Mouse (Mus musculus): ENCODE measurements around the gene Cwc22. TPM values are rescaled to one million over a fixed set of nuclear protein-coding genes. Genes with fewer than 3 reads are reported as not detected.
A peak's percentile ranks its signal among the peaks of the same experiment; 100 is the strongest.

Cwc22 gene
- 23.7 and 36.6 TPM in 2 replicates for polyA plus RNA-seq (2014; fragmentation: Nextera tagmentation; extraction: Ambion mirVana)

DNA sequence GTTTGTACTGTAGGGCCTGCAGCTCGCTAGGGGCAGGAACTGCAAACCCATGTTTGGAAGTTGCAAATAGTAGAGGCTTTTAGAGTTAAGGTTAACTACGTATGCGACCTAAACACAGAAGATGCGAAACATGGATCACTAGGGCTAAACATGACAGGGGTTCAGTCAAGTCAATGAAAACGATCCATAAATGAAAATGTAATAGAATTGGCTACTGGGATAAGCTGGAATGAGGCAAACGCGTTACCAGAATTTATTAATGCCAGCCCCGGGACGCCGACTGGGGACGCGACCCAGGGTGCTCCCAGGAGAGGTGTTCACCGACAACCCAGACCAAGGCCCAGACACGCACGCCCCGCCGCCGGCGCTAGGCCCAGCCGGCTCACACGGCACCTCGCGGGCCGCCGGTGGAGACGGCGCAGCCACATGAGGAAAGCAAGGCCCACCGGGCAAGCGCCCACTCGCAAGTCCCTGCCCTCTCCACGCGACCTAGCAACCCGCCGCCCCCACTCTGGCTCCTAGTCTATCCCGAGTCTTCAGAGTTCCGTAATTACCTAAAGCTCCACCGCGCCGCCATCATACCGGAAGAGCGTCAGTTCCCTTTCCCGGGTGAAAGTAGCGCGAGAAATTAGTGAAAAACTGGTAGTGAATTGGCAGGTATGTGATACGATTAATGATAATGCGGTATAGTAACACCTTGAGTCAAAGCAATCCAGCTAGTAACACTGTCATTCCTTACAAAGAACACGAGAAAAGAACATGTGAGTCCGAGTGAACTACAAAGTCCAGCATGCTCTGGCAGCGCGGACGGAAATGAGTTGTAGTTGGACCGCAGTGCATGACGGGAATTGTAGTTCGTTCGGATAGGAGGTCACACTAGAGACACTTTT, at the start of gene Cwc22:
Cwc22 (minus strand) TSS at position 780 of the 890 bp plus-strand sequence.
- H3K27ac ChIP-seq (ENCODE audit: low read depth, low read length) = peak within 1 kb of the TSS; percentile 48; the same call in 1 of the 2 replicates
- no peaks in the 10 kb centered on the region for H3K27me3 ChIP-seq (ENCODE audit: control insufficient read depth, insufficient read depth, low read length)
- no peaks in the 10 kb centered on the region; the same call in 1 of the 2 replicates for H3K36me3 ChIP-seq (ENCODE audit: control insufficient read depth, insufficient read depth, low read length)
- no peaks in the 10 kb centered on the region for H3K9me3 ChIP-seq (ENCODE audit: control insufficient read depth, low read length)
- H3K9ac ChIP-seq (ENCODE audit: low read depth, low read length) = peak within 1 kb of the TSS; percentile 87
- peak; percentile 93 for ATAC-seq (ENCODE audit: low FRiP score, low TSS enrichment)
- peaks cover 6% of the 10 kb centered on the region; the same call in 1 of the 2 replicates for H3K4me1 ChIP-seq (ENCODE audit: control insufficient read depth, insufficient read depth, low read length)
- under 1% methylated on average over 55 of the region's 55 CpGs for WGBS
- peak within 1 kb of the TSS; percentile 82 for H3K4me3 ChIP-seq (ENCODE audit: low read length)
- H3K4me2 ChIP-seq (replicated peaks; ENCODE audit: low read depth, low read length) = peak within 1 kb of the TSS; percentile 79

DNA sequence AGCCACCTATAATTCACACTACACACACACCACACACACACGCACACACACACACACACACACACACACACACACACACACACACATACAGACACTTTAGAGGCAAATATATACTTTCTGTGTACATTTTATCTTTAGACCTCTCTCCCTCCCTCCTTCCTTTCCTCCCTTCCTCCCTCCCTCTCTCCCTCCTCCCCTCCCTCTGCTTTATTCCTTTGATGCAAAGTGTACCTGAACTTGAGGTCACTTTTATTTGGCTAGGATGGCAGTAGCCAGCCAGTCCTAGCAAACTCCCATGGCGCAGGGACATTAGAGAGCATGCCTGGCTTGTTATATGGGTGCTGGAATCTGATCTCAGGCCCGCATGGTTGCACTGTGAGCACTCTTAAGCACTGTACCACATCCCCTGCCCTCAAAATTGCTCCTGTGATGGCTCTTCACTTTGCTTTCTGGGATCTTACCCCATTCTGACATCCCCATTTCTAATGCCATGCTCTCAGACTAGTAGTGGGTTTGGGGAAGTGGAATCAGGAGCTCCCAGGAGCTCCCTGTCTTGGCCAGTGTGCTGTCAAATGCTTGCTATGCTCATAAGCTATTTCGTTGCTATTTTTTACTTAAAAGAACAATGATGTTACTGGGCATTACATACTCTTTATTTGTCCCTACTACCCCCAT, 47.7 kb upstream of the Cwc22 start:
- Histone ChIP-seq H3K27ac (ENCODE audit: low read depth, low read length) (no peak overlapping the region), H3K4me3 (ENCODE audit: low read length) (no peak overlapping the region)

DNA sequence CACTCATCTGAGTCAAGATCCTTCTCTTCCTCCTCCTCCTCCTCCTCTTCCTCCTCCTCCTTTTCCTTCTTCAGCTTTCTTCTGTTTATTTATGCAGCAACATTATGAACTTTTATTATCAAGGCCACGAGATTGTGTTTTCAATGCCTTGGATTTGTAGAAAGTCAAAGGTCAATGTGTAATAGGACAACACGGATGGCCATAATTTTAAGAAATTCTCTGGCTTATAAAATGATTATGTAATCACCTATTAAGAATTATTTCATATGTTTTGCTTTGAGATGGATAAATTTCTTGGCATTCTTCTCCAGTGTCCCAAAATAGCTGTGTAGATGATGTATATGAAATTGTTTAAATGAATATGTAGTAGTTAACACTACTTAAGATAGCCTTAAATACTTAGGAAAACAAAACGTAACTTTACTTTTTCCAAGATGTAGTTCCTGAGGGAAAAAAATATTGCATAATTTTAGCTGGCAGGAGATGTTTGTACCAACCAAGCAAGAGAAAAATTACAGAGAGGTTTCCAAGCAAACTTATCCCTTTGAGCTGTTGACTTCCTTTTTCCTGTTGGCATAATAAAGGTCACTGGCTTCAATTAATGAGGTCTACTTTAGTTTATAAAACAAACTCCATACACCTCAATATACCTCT, 46.9 kb upstream of the Cwc22 start:
- H3K36me3 ChIP-seq (ENCODE audit: control insufficient read depth, insufficient read depth, low read length) = no peaks in the 10 kb centered on the region
- no peaks in the 10 kb centered on the region for H3K4me1 ChIP-seq (ENCODE audit: control insufficient read depth, insufficient read depth, low read length)
- H3K27me3 ChIP-seq (ENCODE audit: control insufficient read depth, insufficient read depth, low read length) = no peaks in the 10 kb centered on the region
- 76% methylated on average over 3 of the region's 3 CpGs for WGBS
- no peak for ATAC-seq (ENCODE audit: low FRiP score, low TSS enrichment)
- no peak overlapping the region for H3K27ac ChIP-seq (ENCODE audit: low read depth, low read length)
- H3K4me2 ChIP-seq (replicated peaks; ENCODE audit: low read depth, low read length) = no peak overlapping the region
- H3K9me3 ChIP-seq (ENCODE audit: control insufficient read depth, low read length) = no peaks in the 10 kb centered on the region
- H3K9ac ChIP-seq (ENCODE audit: low read depth, low read length) = no peak overlapping the region
- no peak overlapping the region for H3K4me3 ChIP-seq (ENCODE audit: low read length)

More for the DNA sequence above, 47.7 kb upstream of the Cwc22 start:
- Histone ChIP-seq H3K9ac (ENCODE audit: low read depth, low read length) (no peak overlapping the region), H3K4me1 (ENCODE audit: control insufficient read depth, insufficient read depth, low read length) (no peaks in the 10 kb centered on the region), H3K36me3 (ENCODE audit: control insufficient read depth, insufficient read depth, low read length) (no peaks in the 10 kb centered on the region), H3K27me3 (ENCODE audit: control insufficient read depth, insufficient read depth, low read length) (no peaks in the 10 kb centered on the region), H3K9me3 (ENCODE audit: control insufficient read depth, low read length) (no peaks in the 10 kb centered on the region), H3K4me2 (replicated peaks; ENCODE audit: low read depth, low read length) (no peak overlapping the region)
- ATAC-seq (ENCODE audit: low FRiP score, low TSS enrichment) = no peak
- WGBS = 65% methylated on average over 4 of the region's 4 CpGs

DNA sequence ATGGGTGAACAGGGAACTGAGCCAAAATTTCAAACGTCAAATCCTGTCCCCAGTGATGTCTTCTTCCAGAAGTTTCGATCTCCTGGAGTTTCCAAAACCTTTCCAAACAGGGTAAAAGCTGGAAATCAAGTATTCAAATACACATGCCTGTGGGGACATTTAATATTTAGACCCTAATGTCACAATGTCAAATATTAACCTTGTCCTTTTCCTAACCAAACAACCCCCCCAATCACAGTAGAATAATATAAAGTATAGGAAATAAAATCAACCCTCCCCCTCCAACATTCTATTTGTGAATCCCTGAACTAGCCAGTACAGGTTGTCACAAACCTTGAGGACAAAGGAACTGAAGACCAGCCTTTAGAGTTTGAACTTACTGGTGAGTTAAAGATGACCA, 44.6 kb upstream of the Cwc22 start:
- Histone ChIP-seq H3K4me1 (ENCODE audit: control insufficient read depth, insufficient read depth, low read length) (no peaks in the 10 kb centered on the region), H3K9me3 (ENCODE audit: control insufficient read depth, low read length) (no peaks in the 10 kb centered on the region), H3K27me3 (ENCODE audit: control insufficient read depth, insufficient read depth, low read length) (no peaks in the 10 kb centered on the region), H3K27ac (ENCODE audit: low read depth, low read length) (no peak overlapping the region), H3K4me2 (replicated peaks; ENCODE audit: low read depth, low read length) (no peak overlapping the region), H3K36me3 (ENCODE audit: control insufficient read depth, insufficient read depth, low read length) (no peaks in the 10 kb centered on the region), H3K4me3 (ENCODE audit: low read length) (no peak overlapping the region), H3K9ac (ENCODE audit: low read depth, low read length) (no peak overlapping the region)
- ATAC-seq (ENCODE audit: low FRiP score, low TSS enrichment) = no peak
- 67% methylated on average over 2 of the region's 2 CpGs for WGBS

DNA sequence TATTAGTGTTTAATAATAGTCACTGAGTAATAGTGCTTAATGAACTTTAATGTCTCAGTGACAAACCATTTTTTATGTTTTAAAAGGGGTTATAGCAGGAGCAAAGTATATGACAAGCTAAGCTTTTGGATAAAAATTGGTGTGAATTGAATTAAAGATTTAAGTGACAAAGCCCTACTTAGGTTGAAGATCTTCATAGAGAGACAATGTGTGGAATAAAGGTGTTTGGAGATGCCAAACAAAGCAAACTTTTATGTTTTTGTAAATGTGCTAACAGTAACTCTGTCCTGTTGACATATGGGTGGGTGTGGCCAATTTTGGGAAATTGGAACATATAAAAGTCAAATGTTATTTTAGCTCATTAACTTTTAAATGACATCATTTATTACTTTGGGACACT, 43.9 kb upstream of the Cwc22 start:
- Histone ChIP-seq H3K27me3 (ENCODE audit: control insufficient read depth, insufficient read depth, low read length) (no peaks in the 10 kb centered on the region), H3K36me3 (ENCODE audit: control insufficient read depth, insufficient read depth, low read length) (no peaks in the 10 kb centered on the region), H3K4me3 (ENCODE audit: low read length) (no peak overlapping the region), H3K4me2 (replicated peaks; ENCODE audit: low read depth, low read length) (no peak overlapping the region), H3K27ac (ENCODE audit: low read depth, low read length) (no peak overlapping the region), H3K9me3 (ENCODE audit: control insufficient read depth, low read length) (no peaks in the 10 kb centered on the region), H3K9ac (ENCODE audit: low read depth, low read length) (no peak overlapping the region), H3K4me1 (ENCODE audit: control insufficient read depth, insufficient read depth, low read length) (no peaks in the 10 kb centered on the region)
- no peak for ATAC-seq (ENCODE audit: low FRiP score, low TSS enrichment)

DNA sequence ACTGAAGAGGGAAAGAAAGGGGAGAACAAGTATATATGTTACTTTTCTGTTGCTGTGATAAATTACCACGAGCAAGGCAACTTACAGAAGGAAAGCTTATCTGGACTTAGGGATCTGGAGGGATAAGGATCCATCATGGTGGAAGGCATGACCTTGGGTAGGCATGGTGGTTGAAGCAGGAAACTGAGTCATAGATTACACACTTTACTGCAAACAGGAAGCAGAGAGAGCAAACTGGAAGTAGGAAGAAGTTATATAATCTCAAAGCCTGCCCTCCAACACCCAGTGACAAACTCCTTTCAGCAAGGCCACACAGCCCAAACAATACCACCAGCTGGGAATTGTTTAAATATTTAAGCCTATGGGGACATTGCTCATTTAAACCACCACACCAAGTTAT, 43.2 kb upstream of the Cwc22 start:
- Histone ChIP-seq H3K4me2 (replicated peaks; ENCODE audit: low read depth, low read length) (no peak overlapping the region), H3K4me1 (ENCODE audit: control insufficient read depth, insufficient read depth, low read length) (no peaks in the 10 kb centered on the region), H3K4me3 (ENCODE audit: low read length) (no peak overlapping the region), H3K9ac (ENCODE audit: low read depth, low read length) (no peak overlapping the region), H3K36me3 (ENCODE audit: control insufficient read depth, insufficient read depth, low read length) (no peaks in the 10 kb centered on the region), H3K27me3 (ENCODE audit: control insufficient read depth, insufficient read depth, low read length) (no peaks in the 10 kb centered on the region), H3K9me3 (ENCODE audit: control insufficient read depth, low read length) (no peaks in the 10 kb centered on the region), H3K27ac (ENCODE audit: low read depth, low read length) (no peak overlapping the region)
- 83% methylated on average over 1 of the region's 1 CpGs for WGBS
- ATAC-seq (ENCODE audit: low FRiP score, low TSS enrichment) = no peak

DNA sequence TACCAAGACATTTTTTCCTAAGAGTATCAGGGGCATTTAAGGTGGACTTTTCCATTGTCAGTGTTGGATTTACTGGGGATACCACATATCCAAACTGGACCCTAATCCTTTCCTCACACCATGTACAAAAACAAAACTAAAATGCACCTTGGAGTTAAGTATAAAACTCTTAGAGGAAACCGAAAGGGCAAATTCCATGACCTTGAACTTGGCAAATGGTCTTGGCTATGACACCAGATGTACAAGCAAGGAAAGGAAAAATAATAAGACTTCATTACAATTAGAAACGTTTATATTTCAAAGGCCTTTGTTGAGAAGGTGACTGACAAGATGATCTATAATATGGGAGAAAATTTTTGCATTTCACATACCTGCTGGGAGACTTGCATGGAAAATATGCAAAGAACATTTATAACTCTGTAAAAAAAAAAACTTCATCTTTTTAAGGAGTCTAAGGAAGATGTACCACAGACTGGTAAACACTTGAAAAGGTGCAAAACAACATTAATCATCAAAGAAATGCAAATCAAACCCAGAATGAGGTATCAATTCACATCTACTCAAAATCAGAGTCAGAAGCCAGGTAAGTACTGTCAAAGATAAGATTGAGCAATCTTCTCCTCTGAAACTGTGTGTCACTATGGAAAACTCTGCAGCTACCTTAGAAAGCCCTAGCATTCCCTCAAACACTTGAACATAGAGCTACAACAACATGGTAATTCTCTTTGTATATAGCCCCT, 40.0 kb upstream of the Cwc22 start:
- no peaks in the 10 kb centered on the region for H3K4me1 ChIP-seq (ENCODE audit: control insufficient read depth, insufficient read depth, low read length)
- no peak overlapping the region for H3K4me3 ChIP-seq (ENCODE audit: low read length)
- H3K27me3 ChIP-seq (ENCODE audit: control insufficient read depth, insufficient read depth, low read length) = no peaks in the 10 kb centered on the region
- H3K4me2 ChIP-seq (replicated peaks; ENCODE audit: low read depth, low read length) = no peak overlapping the region
- ATAC-seq (ENCODE audit: low FRiP score, low TSS enrichment) = no peak
- H3K27ac ChIP-seq (ENCODE audit: low read depth, low read length) = no peak overlapping the region
- H3K9me3 ChIP-seq (ENCODE audit: control insufficient read depth, low read length) = no peaks in the 10 kb centered on the region
- 65% methylated on average over 2 of the region's 2 CpGs for WGBS
- H3K36me3 ChIP-seq (ENCODE audit: control insufficient read depth, insufficient read depth, low read length) = no peaks in the 10 kb centered on the region
- no peak overlapping the region for H3K9ac ChIP-seq (ENCODE audit: low read depth, low read length)

DNA sequence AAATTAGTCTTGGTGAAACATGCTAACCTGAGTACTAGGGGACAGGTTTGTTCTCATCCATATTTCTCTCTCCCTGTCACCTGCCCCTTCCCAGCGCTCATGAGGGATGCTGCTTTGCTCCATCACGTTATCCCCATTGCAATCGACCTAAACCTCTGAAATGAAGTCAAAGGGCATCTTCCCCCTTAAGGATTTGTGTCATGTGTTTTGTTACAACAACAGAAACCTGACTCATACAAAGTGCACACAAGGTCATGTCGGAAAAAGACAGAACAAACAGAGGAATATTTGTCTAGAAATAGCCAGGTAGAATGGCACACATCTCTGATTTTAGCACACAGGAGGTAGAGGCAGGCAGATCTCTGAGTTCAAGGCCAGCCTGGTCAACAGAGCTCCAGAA, 38.0 kb upstream of the Cwc22 start:
- Histone ChIP-seq H3K4me3 (ENCODE audit: low read length) (no peak overlapping the region), H3K4me2 (replicated peaks; ENCODE audit: low read depth, low read length) (no peak overlapping the region), H3K27me3 (ENCODE audit: control insufficient read depth, insufficient read depth, low read length) (no peaks in the 10 kb centered on the region), H3K9ac (ENCODE audit: low read depth, low read length) (no peak overlapping the region), H3K36me3 (ENCODE audit: control insufficient read depth, insufficient read depth, low read length) (no peaks in the 10 kb centered on the region), H3K9me3 (ENCODE audit: control insufficient read depth, low read length) (no peaks in the 10 kb centered on the region), H3K4me1 (ENCODE audit: control insufficient read depth, insufficient read depth, low read length) (no peaks in the 10 kb centered on the region), H3K27ac (ENCODE audit: low read depth, low read length) (no peak overlapping the region)
- no peak for ATAC-seq (ENCODE audit: low FRiP score, low TSS enrichment)
- 75% methylated on average over 4 of the region's 4 CpGs for WGBS

Data from kidney, embryonic 14.5 days (tissue).